Mouse (Mus musculus): ENCODE data around the gene Kcnab3.
A peak's percentile ranks its signal among the peaks of the same experiment; 100 is the strongest.
"Not testable (repeated sequence)": the region's sequence is repeated elsewhere in the genome, so short reads cannot be mapped to it uniquely, and the experiment has no call there.

The Kcnab3 gene

GRCm38 (mm10) chr11:69325628-69326407 lies at the start of gene Kcnab3:
Gene Kcnab3, plus strand, starts transcription at chr11:69326258.
- DNase-seq (ENCODE audit: low spot score): peak; percentile 97

GRCm38 (mm10) chr11:69277267-69277666 lies 48.8 kb upstream of the Kcnab3 start:
- no peak for DNase-seq (ENCODE audit: low spot score)

GRCm38 (mm10) chr11:69291111-69291510 lies 34.9 kb upstream of the Kcnab3 start:
- no peak for DNase-seq (ENCODE audit: low spot score)

- no peak for DNase-seq (ENCODE audit: low spot score)
Observed at GRCm38 (mm10) chr11:69295286-69295685, 30.8 kb upstream of the Kcnab3 start.

GRCm38 (mm10) chr11:69297799-69298198 lies 28.3 kb upstream of the Kcnab3 start:
- DNase-seq (ENCODE audit: low spot score): no peak

GRCm38 (mm10) chr11:69298231-69298630 lies 27.8 kb upstream of the Kcnab3 start:
- DNase-seq (ENCODE audit: low spot score): no peak

GRCm38 (mm10) chr11:69302817-69303216 lies 23.2 kb upstream of the Kcnab3 start:
- no peak for DNase-seq (ENCODE audit: low spot score)

GRCm38 (mm10) chr11:69305291-69305690 lies 20.8 kb upstream of the Kcnab3 start:
- no peak for DNase-seq (ENCODE audit: low spot score)

GRCm38 (mm10) chr11:69306039-69306438 lies 20.0 kb upstream of the Kcnab3 start:
- DNase-seq (ENCODE audit: low spot score): no peak

GRCm38 (mm10) chr11:69311266-69311665 lies 14.8 kb upstream of the Kcnab3 start:
- no peak for DNase-seq (ENCODE audit: low spot score)

- no peak for DNase-seq (ENCODE audit: low spot score)
Observed at GRCm38 (mm10) chr11:69316361-69316760, 9.7 kb upstream of the Kcnab3 start.

- not testable (repeated sequence) for DNase-seq (ENCODE audit: low spot score)
Observed at GRCm38 (mm10) chr11:69318000-69318399, 8.1 kb upstream of the Kcnab3 start.

- no peak for DNase-seq (ENCODE audit: low spot score)
Observed at GRCm38 (mm10) chr11:69321580-69321979, 4.5 kb upstream of the Kcnab3 start.

- no peak for DNase-seq (ENCODE audit: low spot score)
Observed at GRCm38 (mm10) chr11:69322010-69322409, 4.0 kb upstream of the Kcnab3 start.

- DNase-seq (ENCODE audit: low spot score): peak; percentile 20
Observed at GRCm38 (mm10) chr11:69322693-69323471, 3.2 kb upstream of the Kcnab3 start.

- peak; percentile 100 for DNase-seq (ENCODE audit: low spot score)
Observed at GRCm38 (mm10) chr11:69323667-69324111, 2.4 kb upstream of the Kcnab3 start, which contains the start of the genes Cntrob and Trappc1. Gene Cntrob, minus strand, starts transcription at chr11:69323775. Gene Trappc1, plus strand, starts transcription at chr11:69323980.

- DNase-seq (ENCODE audit: low spot score): no peak
Observed at GRCm38 (mm10) chr11:69324749-69325148, 1.3 kb upstream of the Kcnab3 start.

GRCm38 (mm10) chr11:69326408-69327156 lies 524 bp downstream of the Kcnab3 start:
- DNase-seq (ENCODE audit: low spot score): no peak

- no peak for DNase-seq (ENCODE audit: low spot score)
Observed at GRCm38 (mm10) chr11:69327157-69327442, 1.0 kb downstream of the Kcnab3 start.

GRCm38 (mm10) chr11:69327648-69328047 lies 1.6 kb downstream of the Kcnab3 start:
- no peak for DNase-seq (ENCODE audit: low spot score)

GRCm38 (mm10) chr11:69328517-69328916 lies 2.5 kb downstream of the Kcnab3 start:
- no peak for DNase-seq (ENCODE audit: low spot score)

- no peak for DNase-seq (ENCODE audit: low spot score)
Observed at GRCm38 (mm10) chr11:69331152-69331551, 5.1 kb downstream of the Kcnab3 start.
